Mouse (Mus musculus) embryonic facial prominence, embryonic 14.5 days (tissue): Measurements from ENCODE around the gene Borcs5. TPM values are rescaled to one million over a fixed set of nuclear protein-coding genes. Genes with fewer than 3 reads are reported as not detected.

Source experiments
- ATAC-seq: fragments of 200-750 bp; cut with Nextera tagmentation; 2 replicates; pipeline ENCODE4 v1.8.0; 2017; ENCODE audit warnings: low read depth, moderate number of reproducible peaks, moderate TSS enrichment
- DNase-seq: peaks from one replicate; pipeline ENCODE4 v3.0.0-alpha.2; 2015; ENCODE audit warnings: low spot score
- H3K27ac ChIP-seq: fragments of 300-500 bp; sonication (generic); replicated peaks from 2 replicates; pipeline ENCODE4 v1.5.1; 2014; ENCODE audit warnings: low read depth, mild to moderate bottlenecking, low read length, moderate library complexity
- H3K27me3 ChIP-seq: fragments of 300-500 bp; sonication (generic); replicated peaks from 2 replicates; pipeline ENCODE4 v1.6.1; 2014; ENCODE audit warnings: low read length; ENCODE audit not compliant: control insufficient read depth, insufficient read depth
- H3K36me3 ChIP-seq: fragments of 300-500 bp; sonication (generic); 2 replicates; pipeline ENCODE4 v1.6.1; 2014; ENCODE audit warnings: low read length, mixed read lengths; ENCODE audit not compliant: control insufficient read depth, insufficient read depth
- H3K4me1 ChIP-seq: fragments of 300-500 bp; sonication (generic); 2 replicates; pipeline ENCODE4 v1.6.1; 2014; ENCODE audit warnings: antibody characterized with exemption, low read length; ENCODE audit not compliant: control insufficient read depth, insufficient read depth
- H3K4me2 ChIP-seq: fragments of 300-500 bp; sonication (generic); 2 replicates; pipeline ENCODE4 v1.6.1; 2014; ENCODE audit warnings: low read depth, mild to moderate bottlenecking, low read length, moderate library complexity, mixed read lengths
- H3K4me3 ChIP-seq: fragments of 300-500 bp; sonication (generic); 2 replicates; pipeline ENCODE4 v1.5.1; 2014; ENCODE audit warnings: low read depth, mild to moderate bottlenecking, low read length
- H3K9ac ChIP-seq: fragments of 300-500 bp; sonication (generic); 2 replicates; pipeline ENCODE4 v1.6.1; 2014; ENCODE audit warnings: low read depth, mild to moderate bottlenecking, low read length, moderate library complexity, mixed read lengths
- H3K9me3 ChIP-seq: fragments of 300-500 bp; sonication (generic); 2 replicates; pipeline ENCODE4 v1.6.1; 2016; ENCODE audit warnings: low read length; ENCODE audit not compliant: control insufficient read depth
- WGBS: fragments of 180-500 bp; shearing (Covaris S2); extraction: QIAGEN DNeasy Blood & Tissue Kit; methylation state at CpG from one replicate; pipeline ENCODE4 v1.1.7; 2014; 5-methylcytosine and 5-hydroxymethylcytosine counted together
- polyA plus RNA-seq: library from polyadenylated mRNA; unstranded; fragments of >200 nt; fragmentation: Nextera tagmentation; extraction: Ambion mirVana; gene quantifications from 2 replicates; pipeline ENCODE4 v1.2.1, GENCODE M21; 2014

Gene Borcs5
- polyA plus RNA-seq, result 18.0 and 20.2 TPM in 2 replicates

DNA sequence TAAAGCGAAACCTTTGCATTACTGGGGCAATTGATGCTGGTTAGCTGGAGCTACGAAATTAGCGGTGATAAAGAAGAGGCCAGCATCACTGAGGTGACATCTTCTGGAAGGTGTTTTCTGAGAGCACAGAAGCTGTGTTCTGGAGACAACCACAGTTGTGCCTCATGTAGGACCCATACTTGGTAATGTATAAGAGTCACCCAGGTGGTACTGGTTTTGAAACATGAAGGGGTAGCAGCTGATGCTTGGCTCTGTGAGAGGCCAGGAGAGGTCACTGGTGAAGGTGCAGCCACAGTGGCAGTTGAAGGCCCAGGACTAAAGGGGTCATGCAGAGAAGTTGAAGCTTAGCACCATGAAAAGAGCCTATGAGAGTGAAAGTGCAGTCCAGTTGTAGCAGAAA is at the start of gene Borcs5:
Borcs5 (plus strand) TSS at position 301 of the 400 bp plus-strand sequence.
- 87% methylated on average over 3 of the region's 3 CpGs for WGBS
- H3K27ac ChIP-seq, result no peak within 1 kb of the TSS
- no peaks in the 10 kb centered on the region for H3K9me3 ChIP-seq
- H3K4me3 ChIP-seq, result no peak within 1 kb of the TSS
- DNase-seq (no peak), ATAC-seq (no peak)
- H3K4me1 ChIP-seq, result no peaks in the 10 kb centered on the region
- no peaks in the 10 kb centered on the region for H3K27me3 ChIP-seq
- no peak within 1 kb of the TSS for H3K9ac ChIP-seq
- H3K36me3 ChIP-seq, result no peaks in the 10 kb centered on the region
- H3K4me2 ChIP-seq, result no peak within 1 kb of the TSS

GRCm38 (mm10) chr6:134591614-134592013 is 47.7 kb upstream of the Borcs5 start:
- H3K27ac ChIP-seq, result no peak overlapping the region
- no peaks in the 10 kb centered on the region for H3K36me3 ChIP-seq
- no peaks in the 10 kb centered on the region for H3K27me3 ChIP-seq
- no peaks in the 10 kb centered on the region for H3K4me1 ChIP-seq
- DNase-seq, result no peak
- no peaks in the 10 kb centered on the region for H3K9me3 ChIP-seq
- H3K4me2 ChIP-seq, result no peak overlapping the region
- H3K9ac ChIP-seq, result no peak overlapping the region
- ATAC-seq, result no peak
- 88% methylated on average over 2 of the region's 2 CpGs for WGBS
- no peak overlapping the region for H3K4me3 ChIP-seq

DNA sequence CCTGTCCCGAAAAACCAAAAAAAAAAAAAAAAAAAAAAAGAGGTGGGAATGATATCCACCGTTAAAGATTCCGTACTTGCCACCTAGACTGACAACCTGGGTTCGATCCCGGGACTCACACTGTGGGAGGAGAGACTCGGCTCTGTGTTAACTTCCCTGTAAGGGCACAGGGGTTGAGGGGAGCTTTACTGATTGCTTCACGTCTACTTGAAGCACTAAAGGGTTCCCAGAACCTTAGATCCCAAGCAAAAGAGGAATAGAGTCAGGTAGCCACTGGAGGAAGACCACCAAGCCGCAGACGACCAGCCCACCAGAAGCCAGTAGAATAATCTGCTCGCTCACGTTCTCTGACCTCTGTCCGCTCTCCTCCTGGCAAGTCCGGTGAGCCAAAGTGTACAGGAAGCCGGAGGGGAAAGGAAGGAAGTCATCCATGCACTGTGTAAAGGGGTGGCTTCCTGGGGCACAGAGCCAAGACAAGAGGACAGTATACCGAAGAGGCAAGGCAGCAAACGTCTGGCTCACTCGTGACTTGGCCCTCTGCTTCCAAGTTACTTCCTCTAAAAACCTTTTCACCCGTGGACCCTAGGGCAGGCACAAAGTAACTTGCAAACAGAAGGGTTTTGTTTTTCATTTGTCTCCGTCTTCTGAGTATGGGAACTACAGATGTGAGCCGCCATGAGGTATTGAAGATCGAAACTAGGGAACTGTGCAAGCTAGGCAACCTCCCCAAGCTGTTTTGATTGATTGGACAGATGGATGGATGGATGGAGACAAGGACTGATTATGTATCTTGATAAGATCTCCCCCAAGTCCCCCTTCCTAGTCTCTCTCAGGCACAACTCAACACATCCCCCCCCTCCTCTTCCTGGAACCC is 44.5 kb upstream of the Borcs5 start:
- ATAC-seq (no peak), DNase-seq (peak; percentile 39)
- WGBS, result 70% methylated on average over 20 of the region's 21 CpGs
- H3K4me2 ChIP-seq, result no peak overlapping the region
- H3K4me3 ChIP-seq, result no peak overlapping the region
- no peak overlapping the region for H3K27ac ChIP-seq
- no peaks in the 10 kb centered on the region for H3K9me3 ChIP-seq
- no peaks in the 10 kb centered on the region for H3K4me1 ChIP-seq
- no peaks in the 10 kb centered on the region for H3K27me3 ChIP-seq
- no peak overlapping the region for H3K9ac ChIP-seq
- no peaks in the 10 kb centered on the region for H3K36me3 ChIP-seq

- H3K9me3 ChIP-seq, result no peaks in the 10 kb centered on the region
- no peak for ATAC-seq
Observed at GRCm38 (mm10) chr6:134597651-134598229, 41.6 kb upstream of the Borcs5 start.

DNA sequence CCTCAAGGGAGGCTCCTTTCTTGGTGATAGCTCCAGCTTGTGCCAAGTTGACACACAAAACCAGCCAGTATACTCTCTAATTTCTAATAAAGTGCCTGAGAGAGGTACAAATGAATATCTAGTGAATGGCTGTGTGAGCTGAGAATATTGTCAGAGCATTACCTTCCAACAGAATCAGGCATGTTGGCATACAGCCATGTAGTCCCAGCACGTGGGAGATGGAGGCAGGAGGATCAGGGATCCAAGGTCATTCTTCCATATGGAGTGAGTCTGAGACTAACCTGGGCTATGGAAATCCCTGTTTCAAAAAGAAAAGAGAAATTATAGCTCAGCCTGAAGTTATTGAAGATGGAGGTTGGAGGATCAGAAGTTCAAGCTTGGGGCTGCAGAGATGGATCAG is 40.1 kb upstream of the Borcs5 start:
- no peaks in the 10 kb centered on the region for H3K27me3 ChIP-seq
- ATAC-seq, result no peak
- H3K4me1 ChIP-seq, result peaks cover 6% of the 10 kb centered on the region; the same call in 1 of the 2 replicates
- no peak overlapping the region for H3K27ac ChIP-seq
- H3K4me3 ChIP-seq, result no peak overlapping the region
- H3K4me2 ChIP-seq, result no peak overlapping the region
- no peaks in the 10 kb centered on the region for H3K9me3 ChIP-seq
- H3K9ac ChIP-seq, result no peak overlapping the region
- 42% methylated on average over 1 of the region's 1 CpGs for WGBS
- no peaks in the 10 kb centered on the region for H3K36me3 ChIP-seq
- no peak for DNase-seq

More at GRCm38 (mm10) chr6:134597651-134598229, 41.6 kb upstream of the Borcs5 start:
- peaks cover 6% of the 10 kb centered on the region; the same call in 1 of the 2 replicates for H3K4me1 ChIP-seq
- H3K27ac ChIP-seq, result no peak overlapping the region
- WGBS, result 84% methylated on average over 6 of the region's 6 CpGs
- no peak overlapping the region for H3K4me3 ChIP-seq
- H3K36me3 ChIP-seq, result no peaks in the 10 kb centered on the region
- no peak for DNase-seq
- no peak overlapping the region for H3K9ac ChIP-seq
- no peaks in the 10 kb centered on the region for H3K27me3 ChIP-seq
- no peak overlapping the region for H3K4me2 ChIP-seq

DNA sequence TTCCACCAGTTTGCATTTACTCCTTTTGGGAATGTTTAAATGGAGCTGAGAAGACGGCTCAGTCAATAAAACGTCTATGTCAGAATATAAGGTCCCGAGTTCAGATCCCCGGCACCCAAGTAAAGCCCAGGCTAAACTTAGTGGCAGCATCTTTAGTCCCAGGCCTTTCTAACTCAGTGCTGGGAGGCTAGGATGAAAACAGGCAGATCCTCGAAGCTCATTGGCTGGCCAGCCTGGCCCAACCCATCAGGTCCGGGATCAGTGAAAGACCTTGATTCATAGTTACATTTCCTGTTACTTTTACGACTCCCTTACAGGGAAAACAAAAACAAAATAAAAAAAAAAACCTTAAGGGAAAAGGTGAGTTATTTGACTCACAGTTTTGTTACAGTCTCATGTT is 38.2 kb upstream of the Borcs5 start:
- H3K9me3 ChIP-seq, result no peaks in the 10 kb centered on the region
- no peaks in the 10 kb centered on the region for H3K36me3 ChIP-seq
- no peak overlapping the region for H3K4me3 ChIP-seq
- ATAC-seq (no peak), DNase-seq (no peak)
- 63% methylated on average over 7 of the region's 7 CpGs for WGBS
- no peak overlapping the region for H3K4me2 ChIP-seq
- no peaks in the 10 kb centered on the region for H3K27me3 ChIP-seq
- peak overlapping the region; percentile 78; the same call in 1 of the 2 replicates for H3K27ac ChIP-seq
- no peak overlapping the region for H3K9ac ChIP-seq
- H3K4me1 ChIP-seq, result peaks cover 7% of the 10 kb centered on the region; the same call in 1 of the 2 replicates

DNA sequence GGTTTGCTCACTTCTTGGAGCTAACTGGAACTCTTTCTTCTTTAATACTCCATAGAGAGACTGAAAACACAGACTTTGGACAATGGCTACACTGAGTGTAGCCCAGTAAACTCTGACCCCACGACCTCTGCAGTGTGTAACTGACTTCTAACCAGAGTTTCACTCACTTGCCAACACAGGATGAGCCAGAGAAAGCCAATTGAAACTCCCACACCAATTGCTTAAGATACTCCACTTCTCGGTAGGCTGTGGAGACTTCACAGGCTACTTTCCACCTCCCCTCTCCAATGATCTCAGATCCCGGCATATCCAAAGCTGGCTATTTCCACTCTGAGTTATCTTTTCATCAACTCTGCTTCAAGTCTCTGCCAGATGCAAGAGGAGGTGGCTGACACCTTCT is 37.5 kb upstream of the Borcs5 start:
- 29% methylated on average over 3 of the region's 3 CpGs for WGBS
- DNase-seq (peak; percentile 20), ATAC-seq (no peak)
- no peaks in the 10 kb centered on the region for H3K27me3 ChIP-seq
- no peaks in the 10 kb centered on the region for H3K36me3 ChIP-seq
- peaks cover 14% of the 10 kb centered on the region for H3K4me1 ChIP-seq
- no peak overlapping the region for H3K9ac ChIP-seq
- H3K4me3 ChIP-seq, result no peak overlapping the region
- no peak overlapping the region for H3K4me2 ChIP-seq
- peak overlapping the region; percentile 78 for H3K27ac ChIP-seq
- no peaks in the 10 kb centered on the region for H3K9me3 ChIP-seq

- Histone ChIP-seq H3K9ac (no peak overlapping the region), H3K9me3 (no peaks in the 10 kb centered on the region), H3K27ac (peak overlapping the region; percentile 78), H3K36me3 (no peaks in the 10 kb centered on the region), H3K4me3 (no peak overlapping the region), H3K4me1 (peaks cover 16% of the 10 kb centered on the region), H3K4me2 (no peak overlapping the region), H3K27me3 (no peaks in the 10 kb centered on the region)
- DNase-seq (peak; percentile 92), ATAC-seq (peak; percentile 63; the same call in 1 of the 2 replicates)
- 8% methylated on average over 10 of the region's 10 CpGs for WGBS
Observed at GRCm38 (mm10) chr6:134602371-134603003, 36.8 kb upstream of the Borcs5 start.
